Mouse (Mus musculus) CD4-positive, CD25-positive, alpha-beta regulatory T cell, adult 4 months (primary cell): ENCODE data around the gene Cdyl2. TPM values are rescaled to one million over a fixed set of nuclear protein-coding genes. Genes with fewer than 3 reads are reported as not detected.

Experiments used
- ATAC-seq: one replicate; pipeline ENCODE4 v1.8.0; 2017
- polyA plus RNA-seq, 2 experiments: library from polyadenylated mRNA; unstranded; fragments of 100-300 nt; shearing (Covaris generic); gene quantifications; one replicate each; pipeline ENCODE4 v1.2.1; 2017

Cdyl2 gene
- polyA plus RNA-seq, 2 experiments from 2014 or later: 11.2 to 18.0 TPM

- no peak for ATAC-seq
Observed at GRCm38 (mm10) chr8:116536786-116537185, 196.0 kb downstream of the Cdyl2 start.

GRCm38 (mm10) chr8:116533081-116533480 is 199.7 kb downstream of the Cdyl2 start:
- no peak for ATAC-seq

- ATAC-seq: no peak
Observed at GRCm38 (mm10) chr8:116528736-116529135, 204.1 kb downstream of the Cdyl2 start.

GRCm38 (mm10) chr8:116524915-116525314 is 207.9 kb downstream of the Cdyl2 start:
- no peak for ATAC-seq

Other genes starting within 250 kb of the Cdyl2 start
- gene Dynlrb2, start 228.0 kb downstream of the Cdyl2 start, polyA plus RNA-seq: not detected
- 10 to 100 TPM; 36.3 to 38.5 TPM for gene Cmc2, start 188.5 kb upstream of the Cdyl2 start, polyA plus RNA-seq
- 1 to 10 TPM; 2.9 to 8.8 TPM for gene Cenpn, start 188.7 kb upstream of the Cdyl2 start, polyA plus RNA-seq
- gene Atmin, start 210.4 kb upstream of the Cdyl2 start, polyA plus RNA-seq: 1 to 10 TPM; 6.4 TPM
- not detected for gene 1700030J22Rik, start 246.0 kb upstream of the Cdyl2 start, polyA plus RNA-seq